Mouse (Mus musculus) lung, embryonic 14.5 days (tissue): ENCODE data around the gene Evi5. TPM values are rescaled to one million over a fixed set of nuclear protein-coding genes. Genes with fewer than 3 reads are reported as not detected.

Experiments used
- ATAC-seq: fragments of 200-750 bp; cut with Nextera tagmentation; 2 replicates; pipeline ENCODE4 v1.8.0; 2017; ENCODE audit warnings: mild to moderate bottlenecking, moderate TSS enrichment, moderate library complexity; ENCODE audit not compliant: insufficient read depth
- DNase-seq: peaks from one replicate; pipeline ENCODE4 v3.0.0-alpha.2; 2015
- H3K27ac ChIP-seq: fragments of 300-500 bp; sonication (generic); 2 replicates; pipeline ENCODE4 v1.5.1; 2014; ENCODE audit warnings: low read depth, mild to moderate bottlenecking, moderate library complexity
- H3K27me3 ChIP-seq: fragments of 300-500 bp; sonication (generic); 2 replicates; pipeline ENCODE4 v1.6.1; 2014; ENCODE audit warnings: low read length, control low read depth; ENCODE audit not compliant: insufficient read depth
- H3K36me3 ChIP-seq: fragments of 300-500 bp; sonication (generic); 2 replicates; pipeline ENCODE4 v1.6.1; 2014; ENCODE audit warnings: control low read depth; ENCODE audit not compliant: insufficient read depth
- H3K4me1 ChIP-seq: fragments of 300-500 bp; sonication (generic); 2 replicates; pipeline ENCODE4 v1.6.1; 2014; ENCODE audit warnings: antibody characterized with exemption, control low read depth; ENCODE audit not compliant: insufficient read depth
- H3K4me2 ChIP-seq: fragments of 300-500 bp; sonication (generic); 2 replicates; pipeline ENCODE4 v1.6.1; 2014; ENCODE audit warnings: mild to moderate bottlenecking
- H3K4me3 ChIP-seq: fragments of 300-500 bp; sonication (generic); 2 replicates; pipeline ENCODE4 v1.5.1; 2014; ENCODE audit warnings: low read depth, low read length
- H3K9ac ChIP-seq: fragments of 300-500 bp; sonication (generic); 2 replicates; pipeline ENCODE4 v1.6.1; 2014
- H3K9me3 ChIP-seq: fragments of 300-500 bp; sonication (generic); 2 replicates; pipeline ENCODE4 v1.6.1; 2016; ENCODE audit warnings: low read depth, low read length, control low read depth
- CTCF ChIP-seq: IDR thresholded peaks from 2 replicates; pipeline ENCODE4 v1.5.1; 2016; ENCODE audit warnings: antibody characterized with exemption, low read depth
- WGBS: fragments of 180-500 bp; shearing (Covaris S2); extraction: QIAGEN DNeasy Blood & Tissue Kit; methylation state at CpG from one replicate; pipeline ENCODE4 v1.1.7; 2014; 5-methylcytosine and 5-hydroxymethylcytosine counted together
- polyA plus RNA-seq: library from polyadenylated mRNA; unstranded; fragments of >200 nt; fragmentation: Nextera tagmentation; extraction: Ambion mirVana; gene quantifications from 2 replicates; pipeline ENCODE4 v1.2.1, GENCODE M21; 2014

The Evi5 gene
- polyA plus RNA-seq, 1 experiment from 2014 or later, result 60.7 TPM

DNA sequence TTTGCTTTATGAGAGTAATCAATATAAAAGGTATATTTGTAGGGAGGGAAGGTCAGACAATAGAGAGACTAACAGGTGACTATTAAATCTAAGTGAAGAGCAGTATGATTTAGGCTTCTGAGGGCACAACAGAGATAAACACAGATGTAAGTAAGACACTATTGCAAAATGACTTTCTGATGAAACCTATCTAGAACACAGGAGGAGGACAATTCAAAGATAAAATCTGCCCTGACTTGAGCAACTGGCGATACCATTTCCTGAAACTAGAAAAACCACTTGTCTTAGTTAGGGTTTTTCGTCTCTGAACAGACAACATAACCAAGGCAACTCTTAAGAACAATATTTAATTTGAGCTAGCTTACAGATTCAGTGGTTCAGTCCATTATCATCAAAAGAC lies 19.4 kb downstream of the Evi5 start:
- H3K4me3 ChIP-seq, result no peak overlapping the region
- no peaks in the 10 kb centered on the region for H3K27me3 ChIP-seq
- H3K27ac ChIP-seq, result no peak overlapping the region
- no peak for DNase-seq
- H3K36me3 ChIP-seq, result no peaks in the 10 kb centered on the region
- H3K9ac ChIP-seq, result no peak overlapping the region
- H3K4me2 ChIP-seq, result no peak overlapping the region
- TF ChIP-seq CTCF, result no peak
- 81% methylated on average over 2 of the region's 2 CpGs for WGBS
- ATAC-seq, result no peak
- H3K9me3 ChIP-seq, result no peaks in the 10 kb centered on the region
- H3K4me1 ChIP-seq, result peaks cover 10% of the 10 kb centered on the region; the same call in 1 of the 2 replicates

DNA sequence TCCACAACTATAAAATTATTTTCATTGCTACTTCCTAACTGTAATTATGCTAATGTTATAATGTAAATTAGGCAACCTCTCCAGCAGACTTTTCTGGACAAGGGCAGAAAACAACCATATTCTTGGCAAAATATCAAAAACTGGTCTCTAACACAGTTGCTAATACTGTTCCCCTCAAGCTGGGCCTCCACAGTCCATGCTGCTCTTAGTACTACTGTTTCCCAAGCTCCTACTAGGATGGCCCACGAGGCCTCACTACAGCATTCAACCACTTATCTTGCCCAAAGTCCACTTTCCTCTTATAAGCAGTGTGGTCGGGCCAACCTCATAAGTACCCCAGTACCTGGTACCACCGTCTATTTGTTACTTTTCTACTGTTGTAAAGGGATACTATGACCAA lies 20.4 kb downstream of the Evi5 start:
- no peaks in the 10 kb centered on the region for H3K9me3 ChIP-seq
- TF ChIP-seq CTCF, result no peak
- H3K4me2 ChIP-seq, result no peak overlapping the region
- ATAC-seq (peak; percentile 58; the same call in 1 of the 2 replicates), DNase-seq (peak; percentile 65)
- H3K4me3 ChIP-seq, result no peak overlapping the region
- peaks cover 10% of the 10 kb centered on the region; the same call in 1 of the 2 replicates for H3K4me1 ChIP-seq
- peak overlapping the region; percentile 55; the same call in 1 of the 2 replicates for H3K27ac ChIP-seq
- 62% methylated on average over 3 of the region's 3 CpGs for WGBS
- no peak overlapping the region for H3K9ac ChIP-seq
- H3K27me3 ChIP-seq, result no peaks in the 10 kb centered on the region
- no peaks in the 10 kb centered on the region for H3K36me3 ChIP-seq

DNA sequence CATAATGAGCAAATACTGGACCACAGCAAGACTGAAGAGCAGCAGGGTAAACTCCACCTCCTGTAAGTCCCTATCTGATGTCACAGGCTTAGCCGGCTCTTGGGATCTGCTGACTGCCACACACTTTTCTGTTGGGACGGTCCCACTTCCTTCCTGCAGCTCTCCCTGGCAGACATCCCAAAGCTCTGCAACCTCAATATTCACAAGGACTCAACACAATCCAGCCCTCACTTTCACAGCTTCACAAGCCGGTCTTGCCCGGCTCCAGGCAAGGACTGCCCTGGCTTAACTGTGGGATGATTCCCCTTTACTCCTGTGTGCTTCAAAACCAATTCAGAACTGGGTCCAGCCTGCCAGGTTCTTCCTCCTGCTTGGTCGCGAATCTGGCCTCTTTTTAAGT lies 21.1 kb downstream of the Evi5 start:
- peaks cover 10% of the 10 kb centered on the region; the same call in 1 of the 2 replicates for H3K4me1 ChIP-seq
- WGBS, result 18% methylated on average over 6 of the region's 6 CpGs

DNA sequence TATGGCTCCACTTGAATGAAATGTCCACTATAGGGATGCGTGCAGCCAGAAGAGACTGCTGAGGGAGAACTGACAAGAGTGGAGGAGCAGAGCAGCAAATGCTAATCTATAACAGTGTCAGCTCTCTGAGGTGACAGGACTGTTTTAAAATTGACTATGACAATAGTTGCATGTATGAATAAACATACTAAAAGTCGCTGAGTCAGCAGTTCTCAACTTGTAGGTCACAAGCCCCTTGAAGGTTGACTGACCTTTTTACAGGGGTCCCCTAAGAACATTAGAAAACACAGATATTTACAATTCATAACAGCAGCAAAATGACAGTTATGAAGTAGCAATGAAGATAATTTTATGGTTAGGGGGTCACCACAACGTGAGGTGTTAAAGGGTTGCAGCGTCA lies 25.9 kb downstream of the Evi5 start:
- H3K9me3 ChIP-seq, result no peaks in the 10 kb centered on the region
- WGBS, result 79% methylated on average over 4 of the region's 4 CpGs
- no peak overlapping the region for H3K9ac ChIP-seq
- no peak overlapping the region for H3K27ac ChIP-seq
- no peak for TF ChIP-seq CTCF
- ATAC-seq, result no peak
- H3K4me1 ChIP-seq, result peaks cover 2% of the 10 kb centered on the region; the same call in 1 of the 2 replicates
- DNase-seq, result no peak
- H3K4me2 ChIP-seq, result no peak overlapping the region
- no peak overlapping the region for H3K4me3 ChIP-seq
- no peaks in the 10 kb centered on the region for H3K36me3 ChIP-seq
- H3K27me3 ChIP-seq, result no peaks in the 10 kb centered on the region

More for the DNA sequence above, 21.1 kb downstream of the Evi5 start:
- Histone ChIP-seq H3K27me3 (no peaks in the 10 kb centered on the region), H3K4me2 (peak overlapping the region; percentile 25; the same call in 1 of the 2 replicates), H3K4me3 (no peak overlapping the region), H3K9me3 (no peaks in the 10 kb centered on the region), H3K36me3 (no peaks in the 10 kb centered on the region), H3K27ac (peak overlapping the region; percentile 55), H3K9ac (no peak overlapping the region)
- no peak for TF ChIP-seq CTCF
- DNase-seq (peak; percentile 88), ATAC-seq (peak; percentile 86)

DNA sequence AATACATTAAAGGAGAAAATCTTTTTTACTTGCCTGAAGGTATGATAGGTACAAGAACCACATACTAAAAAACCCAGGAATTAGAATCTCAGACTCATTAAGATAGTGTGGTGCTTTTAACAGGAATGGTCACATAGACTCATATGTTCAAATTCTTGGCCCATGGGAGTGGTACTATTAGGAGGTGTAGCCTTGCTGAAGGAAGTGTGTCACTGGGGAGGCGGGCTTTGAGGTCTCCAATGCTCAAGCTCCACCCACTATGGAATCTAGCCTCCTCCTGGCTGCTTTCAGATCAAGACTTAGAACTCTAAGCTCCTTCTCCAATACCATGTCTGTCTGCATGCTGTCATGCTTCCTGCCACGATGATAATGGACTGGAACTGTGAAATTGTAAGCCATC lies 27.1 kb downstream of the Evi5 start:
- Histone ChIP-seq H3K4me1 (no peaks in the 10 kb centered on the region), H3K4me2 (no peak overlapping the region), H3K9me3 (no peaks in the 10 kb centered on the region), H3K27ac (no peak overlapping the region), H3K27me3 (no peaks in the 10 kb centered on the region), H3K9ac (no peak overlapping the region), H3K4me3 (no peak overlapping the region), H3K36me3 (no peaks in the 10 kb centered on the region)
- 72% methylated on average over 2 of the region's 2 CpGs for WGBS
- DNase-seq, result no peak
- no peak for TF ChIP-seq CTCF
- ATAC-seq, result no peak

DNA sequence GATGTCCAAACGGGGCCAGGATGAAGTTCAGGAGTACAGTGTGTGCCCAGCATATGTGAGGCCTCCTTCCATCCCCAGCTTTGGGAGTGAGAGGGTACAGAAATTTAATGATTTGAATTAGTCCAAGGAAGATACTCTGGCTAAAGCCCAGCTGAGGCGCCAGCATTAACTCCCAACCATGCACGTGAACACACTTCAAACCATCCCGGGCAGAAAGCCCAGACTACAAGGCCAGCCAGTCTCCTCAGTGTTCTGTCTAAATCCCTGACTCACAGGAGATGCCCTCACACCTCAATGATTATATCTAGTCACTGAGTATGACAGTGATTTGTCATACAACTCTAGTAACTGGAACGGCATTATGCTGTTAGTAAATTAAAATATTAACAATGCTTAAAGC lies 27.6 kb downstream of the Evi5 start:
- H3K36me3 ChIP-seq, result no peaks in the 10 kb centered on the region
- H3K4me1 ChIP-seq, result no peaks in the 10 kb centered on the region
- 72% methylated on average over 5 of the region's 5 CpGs for WGBS
- no peak overlapping the region for H3K9ac ChIP-seq
- no peak overlapping the region for H3K27ac ChIP-seq
- TF ChIP-seq CTCF, result no peak
- peak; percentile 30 for DNase-seq
- H3K9me3 ChIP-seq, result no peaks in the 10 kb centered on the region
- no peak overlapping the region for H3K4me3 ChIP-seq
- H3K4me2 ChIP-seq, result no peak overlapping the region
- no peaks in the 10 kb centered on the region for H3K27me3 ChIP-seq
- ATAC-seq, result no peak

DNA sequence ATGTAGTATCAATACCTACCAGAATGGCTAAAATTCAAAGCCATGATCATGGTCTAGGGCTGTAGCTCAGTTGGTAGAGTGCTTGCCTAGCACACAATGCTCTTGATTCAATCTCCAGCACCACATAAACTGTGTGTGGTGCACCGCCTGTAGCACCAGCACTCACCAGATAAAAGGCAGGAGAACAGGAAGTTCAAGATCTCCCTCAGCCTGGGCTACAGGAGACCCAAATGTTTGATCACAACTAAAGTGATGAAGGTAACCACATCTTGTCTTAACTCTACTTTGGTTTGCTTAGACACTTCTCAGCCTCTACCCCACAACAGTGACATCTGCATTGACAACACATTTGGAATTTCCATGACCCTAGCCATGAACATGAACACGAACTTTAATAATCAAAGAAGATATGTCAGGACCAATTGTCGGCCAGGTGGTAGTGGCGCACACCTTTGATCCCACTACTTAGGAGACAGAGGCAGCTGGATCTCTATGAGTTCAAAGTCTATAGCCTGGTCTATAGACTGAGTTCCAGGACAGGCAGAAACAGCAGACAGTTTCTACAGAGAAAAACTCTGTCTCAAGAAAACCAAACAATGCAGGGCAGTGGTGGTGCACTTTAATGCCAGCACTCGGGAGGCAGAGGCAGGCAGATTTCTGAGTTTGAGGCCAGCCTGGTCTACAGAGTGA lies 34.2 kb downstream of the Evi5 start:
- no peak overlapping the region for H3K27ac ChIP-seq
- no peak overlapping the region for H3K4me3 ChIP-seq
- H3K36me3 ChIP-seq, result peaks cover 8% of the 10 kb centered on the region; the same call in 1 of the 2 replicates
- no peaks in the 10 kb centered on the region for H3K27me3 ChIP-seq
- no peaks in the 10 kb centered on the region for H3K9me3 ChIP-seq
- H3K4me1 ChIP-seq, result no peaks in the 10 kb centered on the region
- WGBS, result 93% methylated on average over 5 of the region's 5 CpGs
- H3K4me2 ChIP-seq, result no peak overlapping the region
- H3K9ac ChIP-seq, result no peak overlapping the region
- no peak for TF ChIP-seq CTCF
- DNase-seq (no peak), ATAC-seq (no peak)
